In genomic region chr6:97267132-97267531, GRCm38 (mm10) we compare ENCODE assay signal across 30 mouse cellular contexts. TPM values are rescaled to one million over a fixed set of nuclear protein-coding genes. Genes with fewer than 3 reads are reported as not detected.
"Had no signal": no experiment of that assay in that cellular context is flagged by ENCODE, and none has a peak within 500 bp of the region (broad histone marks: within the 10 kb centered on the region; RNA-seq: fewer than 3 reads in every experiment).

No protein-coding gene starts in this region.

- H3K27ac ChIP-seq: heart, embryonic 13.5 days; heart, embryonic 15.5 days; hindbrain, embryonic 13.5 days; hindbrain, embryonic 15.5 days; hindbrain, postnatal 0 days; kidney, embryonic 15.5 days; kidney, postnatal 0 days; left cerebral cortex, adult 2 months; limb, embryonic 10.5 days; limb, embryonic 12.5 days; liver, embryonic 12.5 days had no signal

- ATAC-seq: forebrain, postnatal 0 days; hindbrain, postnatal 0 days; intestine, embryonic 16.5 days; liver, embryonic 12.5 days had no signal

- H3K36me3 ChIP-seq: heart, embryonic 13.5 days; heart, embryonic 15.5 days; hindbrain, embryonic 13.5 days; hindbrain, embryonic 15.5 days; kidney, embryonic 15.5 days; limb, embryonic 10.5 days; limb, embryonic 12.5 days; liver, embryonic 12.5 days had no signal

- H3K27me3 ChIP-seq: heart, embryonic 13.5 days; heart, embryonic 15.5 days; hindbrain, embryonic 13.5 days; hindbrain, embryonic 15.5 days; kidney, embryonic 15.5 days; limb, embryonic 12.5 days; liver, embryonic 12.5 days had no signal

- H3K4me2 ChIP-seq: heart, embryonic 11.5 days; heart, embryonic 13.5 days; heart, embryonic 15.5 days; hindbrain, embryonic 13.5 days; hindbrain, embryonic 15.5 days; kidney, embryonic 15.5 days; limb, embryonic 12.5 days; liver, embryonic 12.5 days had no signal

- DNase-seq: forebrain, postnatal 0 days; gastrocnemius, postnatal 10 days; gastrocnemius, postnatal 36 days; heart, adult 18-20 months; heart, postnatal 14 days; heart, postnatal 36 days; kidney, adult 11 months; kidney, adult 2 months; kidney, adult 9 months; kidney, postnatal 14 days; kidney, postnatal 36 days; layer of hippocampus, adult 9-11 months; layer of hippocampus, postnatal 36 days; liver had no signal

- H3K9ac ChIP-seq: forebrain, postnatal 0 days; heart, embryonic 13.5 days; heart, embryonic 15.5 days; hindbrain, embryonic 13.5 days; hindbrain, embryonic 15.5 days; kidney, embryonic 15.5 days; limb, embryonic 12.5 days; liver, embryonic 12.5 days had no signal

- H3K9me3 ChIP-seq: heart, embryonic 13.5 days; heart, embryonic 15.5 days; hindbrain, embryonic 13.5 days; hindbrain, embryonic 15.5 days; kidney, embryonic 15.5 days; limb, embryonic 10.5 days; limb, embryonic 12.5 days; liver, embryonic 12.5 days had no signal

- H3K4me1 ChIP-seq: hindbrain, embryonic 13.5 days; hindbrain, embryonic 15.5 days; kidney, embryonic 15.5 days; limb, embryonic 10.5 days; limb, embryonic 12.5 days; liver, embryonic 12.5 days had no signal

- H3K4me3 ChIP-seq: heart, embryonic 13.5 days; heart, embryonic 15.5 days; hindbrain, embryonic 13.5 days; hindbrain, embryonic 15.5 days; kidney, embryonic 15.5 days; left cerebral cortex, adult 2 months; limb, embryonic 10.5 days; limb, embryonic 12.5 days; liver, embryonic 12.5 days had no signal

RNA-seq across cellular contexts. Expression of gene Lmod3, which starts 14.6 kb away (rescaled TPM):
- total RNA-seq: hematopoietic stem cell, adult 5-6 weeks; layer of hippocampus, adult 18-20 months; layer of hippocampus, postnatal 14 days; layer of hippocampus, postnatal 36 days; left cerebral cortex, adult 2 months had no signal
- polyA plus RNA-seq: hindbrain, embryonic 15.5 days; hindbrain, postnatal 0 days had no signal
